Mouse (Mus musculus): ENCODE data around the gene Xpo4. TPM values are rescaled to one million over a fixed set of nuclear protein-coding genes. Genes with fewer than 3 reads are reported as not detected.
A peak's percentile ranks its signal among the peaks of the same experiment; 100 is the strongest.
"Not testable (repeated sequence)": the region's sequence is repeated elsewhere in the genome, so short reads cannot be mapped to it uniquely, and the experiment has no call there.

The Xpo4 gene
- total RNA-seq (2021), result 10 to 100 TPM; 19.9 to 21.9 TPM

DNA sequence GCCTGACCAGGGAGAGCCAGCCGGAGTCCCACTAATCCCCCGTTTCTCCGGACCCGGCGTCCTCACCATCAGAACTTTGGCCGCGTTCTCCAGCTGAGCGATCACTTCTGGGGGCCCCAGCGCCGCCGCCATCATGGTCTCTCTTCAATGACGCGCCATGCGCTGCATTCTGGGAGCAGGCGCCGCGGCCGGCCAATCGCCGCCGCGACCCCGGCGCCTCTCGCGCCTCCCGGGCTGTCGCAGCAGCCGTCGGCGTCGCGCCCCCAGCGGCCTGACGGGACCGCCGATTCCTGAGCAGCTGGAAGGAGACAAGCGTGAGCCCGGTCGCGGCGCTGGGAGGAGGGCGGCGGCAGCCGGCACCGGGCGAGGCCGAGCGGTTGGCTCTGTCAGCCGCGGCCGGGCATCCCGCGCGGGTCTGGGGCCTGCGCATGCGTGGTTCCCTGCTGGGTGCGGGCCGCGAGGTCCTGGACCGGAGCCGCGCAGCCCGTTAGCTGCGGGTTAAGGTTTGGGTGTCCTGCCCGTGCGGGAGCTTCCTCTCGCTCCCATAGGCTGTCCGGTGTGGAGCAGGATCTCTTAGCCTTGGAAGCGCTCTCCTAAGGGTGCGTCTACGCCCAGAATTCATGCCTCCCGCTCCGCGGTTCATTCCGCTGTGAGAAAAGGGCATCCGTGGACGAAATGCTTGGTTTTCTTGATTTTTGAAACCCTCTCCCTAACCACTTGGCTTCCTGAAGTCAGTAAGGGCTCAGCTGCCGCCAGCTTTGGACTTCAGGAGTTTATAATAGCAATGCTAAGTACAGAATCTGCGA lies at the start of gene Xpo4:
TSS of gene Xpo4 (minus strand) at position 609 of the 806 bp plus-strand sequence.
- peak; percentile 85 for DNase-seq

DNA sequence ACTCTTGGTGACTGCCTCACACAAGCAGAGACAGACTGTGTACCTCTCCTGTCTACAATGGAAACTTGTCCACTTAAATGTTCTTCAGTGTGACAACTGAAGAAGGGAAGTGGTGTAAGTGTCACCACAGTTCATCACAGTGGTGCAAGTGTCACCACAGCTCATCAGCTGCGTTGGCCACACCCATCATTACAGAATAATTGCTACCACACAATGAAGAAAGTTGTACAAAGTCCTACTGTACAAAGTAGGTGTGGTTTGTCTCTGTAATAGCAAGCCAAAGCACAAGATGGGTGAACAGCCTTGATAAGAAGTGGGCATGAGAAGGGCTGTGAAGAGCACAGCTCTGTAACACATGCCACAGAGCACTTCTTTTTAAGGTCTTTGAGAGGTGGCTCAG lies 47.7 kb upstream of the Xpo4 start:
- DNase-seq, result no peak

DNA sequence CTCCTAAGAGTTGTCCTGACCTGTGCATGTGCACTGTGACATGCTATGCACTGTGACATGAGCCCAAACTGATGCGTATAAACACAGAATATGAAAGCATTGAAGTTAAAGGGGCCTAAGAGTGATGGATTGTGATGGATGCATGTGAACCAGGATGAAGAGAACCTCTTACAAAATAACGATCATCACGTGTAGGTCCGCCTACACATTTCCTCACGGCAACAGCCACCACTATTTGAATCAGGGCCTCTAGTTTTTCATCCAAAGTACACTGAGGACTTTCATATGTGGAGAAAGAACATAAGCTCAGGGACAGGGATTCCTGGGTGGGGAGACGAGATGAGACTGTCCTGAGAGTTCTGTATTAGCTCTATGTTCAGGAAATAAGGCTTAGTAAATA lies 45.8 kb upstream of the Xpo4 start:
- no peak for DNase-seq

DNA sequence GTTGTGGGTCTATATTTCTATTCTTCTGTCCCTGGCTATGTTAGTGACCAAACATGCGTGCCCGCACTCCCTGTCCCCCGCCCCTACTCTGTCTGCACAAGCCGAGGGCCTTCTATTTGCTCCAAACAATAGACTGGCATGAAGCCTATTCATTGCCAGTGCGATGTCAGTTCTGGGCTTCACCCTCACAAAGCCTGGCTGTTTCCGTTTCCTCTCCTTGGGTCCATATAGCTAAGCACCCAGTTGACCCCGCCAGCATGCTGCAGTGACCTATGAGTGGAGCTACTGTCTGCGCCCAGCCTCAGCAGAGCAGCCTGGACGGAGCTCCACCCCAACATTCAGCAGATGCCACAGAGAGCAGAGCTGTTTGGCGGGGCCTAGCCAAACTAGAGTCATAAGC lies 43.9 kb upstream of the Xpo4 start:
- peak; percentile 52 for DNase-seq

DNA sequence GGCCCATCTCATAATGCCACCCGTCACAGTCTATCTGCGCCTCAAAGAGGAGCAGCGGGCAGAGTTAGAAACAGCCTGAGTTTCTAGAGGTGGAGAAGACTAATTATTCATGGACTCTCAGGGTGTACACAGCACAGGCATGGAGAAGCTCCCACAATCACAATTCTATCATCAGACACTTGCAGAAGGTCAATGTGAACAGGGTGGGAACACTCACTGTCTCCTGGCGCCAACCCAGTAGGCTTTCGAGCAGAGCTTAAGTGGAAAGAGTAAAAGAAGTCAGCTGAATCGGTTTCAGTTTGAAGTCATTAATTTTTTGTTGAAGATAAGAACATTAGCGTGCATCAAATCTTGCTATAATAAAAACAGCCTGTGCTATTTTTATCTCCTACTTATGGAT lies 43.4 kb upstream of the Xpo4 start:
- DNase-seq, result peak; percentile 51

DNA sequence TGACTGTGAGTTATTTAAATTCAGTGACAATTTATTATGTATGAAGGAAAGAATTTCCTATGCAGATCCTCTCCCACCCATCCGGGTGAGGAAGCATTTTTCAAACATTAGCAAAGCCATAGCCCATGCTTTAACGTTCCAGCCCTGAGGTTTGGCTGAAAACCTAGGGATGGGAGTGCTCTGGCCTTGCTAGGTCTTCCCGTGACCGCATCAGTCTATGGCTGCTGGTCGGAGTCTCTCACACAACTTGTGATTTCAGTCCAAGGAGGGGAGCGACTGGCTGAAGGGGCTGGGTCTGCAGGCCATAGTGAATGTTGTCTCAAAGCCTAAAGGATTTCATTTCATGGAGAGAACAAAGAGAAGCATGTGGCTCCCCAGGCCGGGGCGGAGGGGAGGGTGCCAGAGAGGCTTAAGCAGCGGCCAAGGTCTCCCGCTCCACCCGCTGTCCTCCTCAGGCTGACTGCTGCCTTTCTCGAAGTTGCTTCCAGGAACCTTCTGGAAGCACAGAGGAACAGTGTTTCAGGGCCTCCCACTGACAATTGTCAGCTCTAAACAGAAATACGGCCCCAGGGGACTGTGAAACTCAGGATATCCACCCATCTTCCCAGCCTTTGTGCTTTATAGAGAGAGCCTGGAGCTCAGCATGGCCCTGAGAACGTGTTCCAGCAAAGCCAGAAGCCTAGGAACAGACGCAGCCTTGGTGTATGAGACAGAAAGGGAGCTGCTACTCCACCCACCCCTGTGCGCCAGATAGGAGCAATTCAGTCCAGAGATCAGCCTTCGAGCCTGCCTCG lies 42.1 kb upstream of the Xpo4 start:
- DNase-seq, result peak; percentile 64

DNA sequence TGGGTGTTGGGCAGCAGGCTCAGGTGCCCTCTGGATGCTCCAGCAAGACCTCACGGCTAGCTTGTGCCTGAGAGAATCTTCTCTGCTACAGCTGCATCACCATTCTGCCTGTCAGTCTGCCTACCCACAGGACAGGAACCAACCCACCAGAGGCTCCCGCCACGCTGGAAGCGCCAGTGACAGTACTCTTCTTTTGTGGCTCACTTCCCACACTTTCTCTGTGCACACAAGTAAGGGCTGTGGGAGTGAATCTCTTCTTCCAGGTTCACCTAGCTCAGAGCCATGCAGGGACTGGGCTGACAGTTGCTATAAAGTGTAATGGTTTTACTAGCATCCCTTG lies 41.5 kb upstream of the Xpo4 start:
- no peak for DNase-seq

DNA sequence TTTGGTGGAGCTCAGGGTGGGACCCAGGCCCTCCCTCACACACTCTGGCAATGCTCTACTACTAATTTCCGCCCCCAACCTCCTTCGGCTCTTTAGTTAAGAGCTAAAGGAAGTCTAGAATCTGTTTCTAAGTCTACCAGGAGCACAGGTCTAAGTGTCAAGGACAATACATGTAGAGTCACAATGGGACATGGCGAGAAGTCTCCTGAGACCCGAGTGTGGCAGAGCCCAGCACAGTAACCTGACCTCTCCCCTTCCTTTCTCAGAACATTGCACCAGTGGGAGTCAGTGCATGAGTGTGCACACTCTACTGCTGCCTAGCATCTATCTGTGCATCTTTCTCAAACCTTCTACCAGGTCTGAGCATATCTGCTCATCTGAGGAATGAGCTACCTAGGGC lies 40.5 kb upstream of the Xpo4 start:
- DNase-seq, result no peak

DNA sequence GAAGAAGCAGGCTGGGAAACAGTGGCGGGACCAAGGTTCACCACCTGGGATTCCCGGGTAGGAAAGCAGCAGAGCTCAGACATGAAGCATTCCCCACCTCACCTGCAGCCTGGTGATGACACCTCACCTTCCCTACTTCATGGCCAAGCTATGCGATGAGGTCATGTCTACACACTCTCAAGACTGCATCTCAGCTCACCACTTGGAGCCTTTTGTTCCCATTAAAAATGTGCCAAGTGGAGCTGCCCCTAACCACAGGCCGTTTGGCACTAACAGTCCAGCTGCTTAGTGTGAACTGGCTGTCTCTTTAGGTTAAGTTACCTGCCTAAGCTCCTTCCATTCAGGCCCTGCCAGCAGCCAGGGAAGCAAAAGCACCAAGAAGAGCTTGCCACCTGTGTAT lies 39.8 kb upstream of the Xpo4 start:
- no peak for DNase-seq

DNA sequence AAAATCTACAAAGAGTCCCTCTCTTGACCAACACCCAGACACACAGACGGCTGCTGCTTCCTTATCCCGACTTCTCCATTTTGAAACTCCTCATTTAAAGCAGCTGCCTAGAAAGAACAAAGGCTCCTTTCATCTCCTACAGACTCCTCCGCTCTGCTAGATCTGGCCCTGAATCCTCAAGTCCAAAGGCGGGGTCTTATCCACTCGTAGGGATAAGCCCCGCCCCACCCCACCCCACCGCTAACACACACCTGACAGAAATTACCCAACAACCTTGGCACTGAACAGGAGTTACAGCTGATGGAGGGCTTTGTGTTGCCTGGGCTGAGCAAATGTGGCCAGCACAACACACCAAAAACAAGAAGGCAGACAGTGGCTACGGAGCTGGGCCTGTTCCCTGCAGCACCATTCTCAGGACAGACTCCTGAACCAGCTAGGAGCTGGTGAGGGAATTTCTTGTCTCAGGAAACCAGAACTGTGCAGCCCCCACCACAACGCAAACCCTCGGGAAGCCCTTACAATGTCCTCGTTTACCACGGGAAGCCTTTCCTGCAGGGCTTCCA lies 36.8 kb upstream of the Xpo4 start:
- no peak for DNase-seq

DNA sequence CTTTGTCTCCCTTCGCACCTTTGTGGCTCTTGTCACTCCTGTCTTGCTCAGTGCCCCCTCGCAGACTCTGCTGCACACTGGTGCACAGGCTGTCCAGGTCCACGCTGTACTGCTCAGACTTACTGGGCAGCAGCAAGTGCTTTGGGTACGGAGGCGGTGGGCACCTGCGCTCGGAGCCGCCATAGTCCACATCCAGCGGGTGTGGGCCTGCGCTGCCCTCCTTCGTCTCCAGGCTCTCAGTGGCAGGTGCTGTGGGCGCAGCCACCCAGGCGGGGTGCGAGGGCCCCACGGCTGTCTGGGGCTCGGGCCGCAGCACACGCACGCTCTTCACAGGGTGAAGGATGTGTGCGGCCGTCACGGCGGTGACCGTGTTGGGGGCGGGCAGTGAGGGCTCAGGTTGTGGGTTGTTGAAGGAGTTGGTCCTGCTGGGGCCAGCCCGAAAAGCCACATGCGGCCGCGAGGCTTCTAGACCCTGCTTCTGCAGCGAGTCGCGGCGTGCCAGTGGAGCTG lies 34.3 kb upstream of the Xpo4 start:
- no peak for DNase-seq

DNA sequence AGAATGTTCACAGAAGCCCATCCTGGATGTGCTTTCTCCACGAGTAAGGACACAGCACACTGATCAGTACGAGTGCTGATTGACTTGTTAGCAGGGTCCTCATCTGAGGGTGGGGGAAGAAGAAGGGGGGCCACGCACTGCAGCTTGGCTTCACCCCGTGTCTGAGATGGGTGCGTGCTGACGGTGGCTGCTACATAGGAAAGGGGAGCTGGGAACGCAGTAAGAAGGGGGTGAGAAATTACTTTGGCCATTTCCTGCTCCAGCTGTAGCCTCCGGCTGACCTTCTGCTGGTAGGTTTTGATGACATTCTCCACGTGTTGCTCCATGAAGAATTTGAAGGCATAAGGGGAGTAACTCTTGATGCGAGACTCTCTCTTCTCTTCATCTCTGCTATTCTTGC lies 33.8 kb upstream of the Xpo4 start:
- no peak for DNase-seq

DNA sequence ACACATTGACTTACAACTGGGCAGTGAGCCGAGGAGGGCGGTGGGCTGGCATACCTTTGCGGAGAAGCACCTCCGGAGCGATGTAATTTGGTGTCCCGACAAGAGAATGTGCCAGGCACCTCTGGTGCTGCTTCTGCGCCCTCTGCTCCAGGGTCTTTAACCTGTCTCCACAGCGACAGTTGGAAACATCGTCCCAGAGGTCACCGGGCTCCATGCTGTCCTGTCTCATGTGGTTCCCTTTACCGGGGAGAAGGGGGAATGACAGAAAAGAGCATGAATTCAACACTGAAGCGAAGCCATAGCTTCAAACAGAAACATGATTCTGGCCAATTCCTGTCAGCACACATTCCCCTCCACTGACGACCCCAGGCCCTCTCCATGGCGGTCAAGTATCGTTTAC lies 30.8 kb upstream of the Xpo4 start:
- no peak for DNase-seq

DNA sequence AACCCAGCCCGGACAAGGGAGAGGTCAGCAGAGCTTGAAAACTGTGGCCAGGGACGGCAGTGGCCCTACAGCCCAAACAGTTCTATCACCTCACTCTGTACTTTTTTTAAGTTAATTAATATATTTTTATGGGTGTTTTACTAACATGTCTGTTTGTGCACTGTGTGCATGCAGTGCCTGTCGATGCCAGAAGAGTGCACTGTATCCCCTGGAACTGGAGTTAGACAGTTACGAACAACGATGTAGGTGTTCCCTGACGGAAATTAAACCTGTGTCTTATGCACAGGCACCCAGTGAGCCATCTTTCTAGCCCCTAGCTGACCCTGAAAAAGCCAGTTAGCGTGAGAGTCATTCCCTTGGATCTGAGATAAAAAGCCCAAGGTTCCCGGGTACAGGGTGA lies 30.3 kb upstream of the Xpo4 start:
- DNase-seq, result no peak

DNA sequence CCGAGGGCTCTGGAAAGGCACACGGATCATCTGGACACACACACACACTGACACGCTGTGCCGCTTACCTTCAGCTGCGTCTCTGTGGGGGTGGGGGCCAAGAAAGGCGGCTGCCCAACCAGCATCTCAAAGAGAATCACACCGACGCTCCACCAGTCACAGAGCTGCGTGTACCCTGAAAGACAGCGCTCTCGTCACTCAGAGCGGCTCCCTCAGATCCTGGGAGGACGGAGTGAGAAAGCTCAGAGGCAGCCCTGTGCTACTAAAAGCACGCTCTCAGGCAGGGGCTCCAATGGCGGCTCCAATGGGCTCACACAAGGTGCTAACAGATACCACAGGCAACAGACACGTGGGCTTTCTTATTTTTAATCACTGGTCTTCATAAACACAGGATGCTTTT lies 29.0 kb upstream of the Xpo4 start:
- no peak for DNase-seq

DNA sequence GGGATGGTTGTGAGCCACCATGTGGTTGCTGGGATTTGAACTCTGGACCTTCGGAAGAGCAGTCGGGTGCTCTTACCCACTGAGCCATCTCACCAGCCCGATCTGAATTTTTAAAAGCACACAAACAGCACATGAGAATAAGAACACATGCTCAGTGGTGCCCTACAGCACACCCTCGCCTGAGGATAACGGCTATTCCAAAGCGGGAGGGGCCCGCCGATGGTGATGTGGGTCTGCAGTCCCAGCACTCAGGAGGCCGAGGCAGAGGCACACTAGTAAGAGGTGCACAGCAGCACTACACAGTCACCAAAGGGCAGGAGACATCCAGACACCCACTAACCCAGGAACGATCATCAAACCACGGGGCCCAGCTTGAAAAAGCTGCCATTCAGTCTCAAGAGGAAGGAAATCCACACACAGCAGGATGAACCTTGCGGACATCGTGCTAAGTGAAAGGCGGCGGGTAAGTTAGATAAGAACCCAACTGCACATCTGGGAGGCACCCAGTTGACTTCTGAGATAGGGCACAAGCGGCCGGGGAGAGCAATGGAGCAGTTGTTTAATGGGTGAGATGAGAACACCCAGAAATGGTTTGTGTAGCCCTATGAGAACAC lies 27.4 kb upstream of the Xpo4 start:
- no peak for DNase-seq

DNA sequence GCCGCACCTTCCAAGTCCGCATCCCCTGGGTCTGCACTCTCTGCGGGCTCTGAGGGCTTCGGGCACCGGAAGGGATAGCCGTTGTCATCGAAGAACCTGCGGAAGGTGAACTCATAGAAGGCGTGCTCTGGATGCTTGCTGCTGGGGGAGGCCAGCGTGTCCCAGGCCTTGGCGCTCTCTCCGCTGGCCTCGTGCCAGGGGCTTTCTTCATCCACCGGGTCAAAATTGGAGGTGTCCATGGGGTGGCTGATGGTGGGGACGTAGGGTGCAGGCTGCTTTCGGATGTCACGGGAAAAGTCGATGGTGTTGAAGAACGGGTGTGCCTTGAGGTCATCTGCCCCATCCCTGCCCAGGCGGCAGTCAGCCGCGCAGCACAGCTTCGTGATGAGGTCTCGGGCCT lies 26.1 kb upstream of the Xpo4 start:
- DNase-seq, result no peak

DNA sequence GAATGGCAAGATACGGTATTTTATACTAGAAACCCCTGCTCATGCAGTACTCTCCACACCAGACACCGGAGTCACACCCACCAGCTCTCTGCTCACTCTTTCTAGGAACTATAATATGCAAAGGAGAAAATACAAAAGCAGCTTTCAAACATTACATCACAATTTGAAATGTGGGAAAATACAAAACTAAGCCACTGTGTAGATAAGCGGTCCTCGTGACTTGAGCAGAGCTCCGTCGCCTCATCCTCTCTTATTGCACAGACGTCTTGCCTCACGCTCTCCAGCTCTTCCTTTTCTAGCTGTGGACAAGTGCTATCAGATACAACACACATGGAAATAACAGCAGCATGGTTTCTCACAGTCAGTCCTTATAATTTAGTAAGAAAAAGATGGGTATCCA lies 25.5 kb upstream of the Xpo4 start:
- no peak for DNase-seq

DNA sequence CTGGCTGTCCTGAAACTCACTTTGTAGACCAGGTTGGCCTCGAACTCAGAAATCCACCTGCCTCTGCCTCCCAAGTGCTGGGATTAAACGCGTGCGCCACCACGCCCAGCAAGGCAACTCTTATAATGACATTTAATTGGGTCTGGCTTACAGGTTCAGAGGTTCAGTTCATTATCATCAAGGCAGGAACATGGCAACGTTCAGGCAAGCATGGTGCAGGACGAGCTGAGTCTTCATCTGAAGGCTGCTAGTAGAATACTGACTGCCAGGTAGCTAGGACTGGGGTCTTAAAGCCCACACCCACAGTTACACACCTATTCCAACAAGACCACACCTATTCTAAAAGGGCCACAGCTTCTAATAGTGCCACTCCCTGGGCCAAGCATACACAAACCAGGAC lies 22.8 kb upstream of the Xpo4 start:
- DNase-seq, result not testable (repeated sequence)

DNA sequence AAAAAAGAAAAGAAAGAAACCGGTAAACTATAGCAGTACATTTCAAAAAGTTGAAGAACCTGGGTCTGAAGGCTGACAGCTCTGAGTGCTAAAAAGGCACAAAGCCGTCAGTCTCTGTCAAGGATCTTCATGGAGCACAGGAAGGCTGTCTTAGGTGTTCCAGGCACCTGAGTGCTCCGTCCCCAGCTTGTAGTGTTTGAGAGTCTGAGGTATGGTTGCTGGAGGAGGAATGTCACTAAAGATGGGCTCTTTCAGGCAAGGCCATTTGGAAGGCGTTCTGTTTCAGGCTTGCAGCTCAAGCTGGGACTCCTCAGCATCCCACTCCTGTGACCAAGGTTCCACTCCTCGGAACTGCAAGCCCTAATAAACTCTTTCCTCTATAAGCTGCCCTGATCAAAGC lies 22.2 kb upstream of the Xpo4 start:
- DNase-seq, result no peak

DNA sequence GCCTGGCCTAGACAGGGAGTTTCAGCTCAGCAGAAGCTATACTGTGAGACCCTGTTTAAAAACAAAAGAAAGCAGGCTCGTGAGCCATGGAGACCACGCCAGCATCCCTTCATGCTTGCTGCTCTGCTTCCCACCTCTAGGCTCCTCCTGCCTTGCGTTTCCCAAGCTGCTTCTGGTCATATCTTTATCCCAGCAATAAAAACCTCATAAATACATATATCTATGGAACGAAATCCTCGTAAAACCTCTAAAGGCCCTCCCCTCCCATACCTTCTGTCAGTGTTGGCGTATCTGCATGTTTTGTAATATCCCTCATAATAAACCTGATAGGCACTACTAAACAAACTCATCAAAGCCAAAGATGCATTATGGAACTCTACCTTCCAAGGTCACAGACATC lies 21.4 kb upstream of the Xpo4 start:
- no peak for DNase-seq

DNA sequence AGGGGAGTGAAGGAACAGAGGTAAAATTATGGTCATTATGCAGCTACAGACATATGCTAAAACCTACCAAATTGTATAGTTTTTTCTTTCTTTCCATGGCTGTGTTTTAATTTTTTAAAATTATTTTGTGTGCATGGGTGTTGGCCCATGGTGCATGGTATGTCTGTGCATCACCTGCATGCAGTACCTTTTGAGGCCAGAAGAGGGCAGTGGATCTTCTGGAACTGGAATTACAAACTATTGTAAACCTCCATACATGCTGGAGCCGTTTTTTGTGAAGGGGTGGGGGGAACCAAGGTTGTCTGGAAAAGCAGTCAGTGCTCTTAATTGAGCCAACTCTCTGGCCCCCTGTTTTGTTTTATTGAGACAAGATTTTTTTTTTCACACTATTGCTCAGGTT lies 19.3 kb upstream of the Xpo4 start:
- DNase-seq, result peak; percentile 83

DNA sequence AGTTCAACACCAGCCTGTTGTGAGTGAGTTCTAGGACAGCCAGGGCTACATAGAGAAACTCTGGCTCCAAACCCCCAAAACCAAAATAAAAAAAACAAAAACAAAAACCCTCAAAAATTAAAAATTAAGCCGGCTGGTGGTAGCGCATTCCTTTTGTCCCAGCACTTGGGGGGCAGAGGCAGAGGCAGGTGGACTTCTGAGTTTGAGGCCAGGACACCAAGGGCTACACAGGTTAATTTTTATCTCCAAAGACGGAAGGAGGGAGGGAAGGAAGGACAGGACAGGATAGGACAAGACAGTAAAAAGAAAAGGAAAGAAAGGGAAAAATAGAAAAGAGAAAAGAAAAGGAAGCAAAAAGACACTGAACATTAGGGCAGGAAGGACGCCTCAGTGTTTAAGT lies 17.5 kb upstream of the Xpo4 start:
- DNase-seq, result no peak

Data from heart, postnatal 4 days (tissue).